Mouse (Mus musculus) testis, adult 2 months (tissue): ENCODE results near the gene Nuf2.

Experiments
- CTCF ChIP-seq: fragments of 200-500 bp; IDR thresholded peaks from 2 replicates; pipeline ENCODE4 v1.5.1; 2012; ENCODE audit warnings: low read depth, mild to moderate bottlenecking, inconsistent platforms, low read length, moderate library complexity; ENCODE audit not compliant: control insufficient read depth, insufficient read depth, insufficient replicate concordance
- POLR2A ChIP-seq: fragments of 200-500 bp; IDR thresholded peaks from 2 replicates; pipeline ENCODE4 v1.6.1; 2012; ENCODE audit warnings: low read depth, mild to moderate bottlenecking, inconsistent platforms, low read length, moderate library complexity; ENCODE audit not compliant: control insufficient read depth

- no peak for TF ChIP-seq POLR2A
- no peak for TF ChIP-seq CTCF
These were observed 13.8 kb downstream of the Nuf2 start for GRCm38 (mm10) chr1:169517376-169517892.
